Mouse (Mus musculus): ENCODE results near the gene Anapc2. TPM values are rescaled to one million over a fixed set of nuclear protein-coding genes. Genes with fewer than 3 reads are reported as not detected.

The Anapc2 gene
- total RNA-seq, 2 experiments from 2014 or later: 84.6 to 84.7 TPM

- no peak for TF ChIP-seq CTCF (conservative IDR thresholded peaks at IDR 0.05)
- no peak overlapping the region for H3K27ac ChIP-seq
- DNase-seq (ENCODE audit: low spot score in 2 of 2): no peak
- H3K4me3 ChIP-seq: no peak overlapping the region
Measured at GRCm38 (mm10) chr2:25231038-25231437, 41.2 kb upstream of the Anapc2 start.

GRCm38 (mm10) chr2:25233421-25233820, 38.9 kb upstream of the Anapc2 start:
- no peak for TF ChIP-seq CTCF (conservative IDR thresholded peaks at IDR 0.05)
- no peak for DNase-seq (ENCODE audit: low spot score in 2 of 2)
- Histone ChIP-seq H3K27ac (no peak overlapping the region), H3K4me3 (no peak overlapping the region)

- DNase-seq (ENCODE audit: low spot score in 2 of 2): no peak
- no peak for TF ChIP-seq CTCF (conservative IDR thresholded peaks at IDR 0.05)
- no peak within 1 kb of the TSS for H3K4me3 ChIP-seq
- no peak within 1 kb of the TSS for H3K27ac ChIP-seq
Measured at GRCm38 (mm10) chr2:25234050-25234449, 38.2 kb upstream of the Anapc2 start, which contains the start of gene Slc34a3. Gene Slc34a3, minus strand, starts transcription at chr2:25234364.

- DNase-seq (ENCODE audit: low spot score in 2 of 2): no peak
- TF ChIP-seq CTCF (conservative IDR thresholded peaks at IDR 0.05): no peak
- no peak overlapping the region for H3K4me3 ChIP-seq
- H3K27ac ChIP-seq: no peak overlapping the region
Measured at GRCm38 (mm10) chr2:25234551-25235220, 37.6 kb upstream of the Anapc2 start.

GRCm38 (mm10) chr2:25236614-25237013, 35.7 kb upstream of the Anapc2 start, which contains the start of gene Rnf224:
Gene Rnf224, minus strand, starts transcription at chr2:25236787.
- DNase-seq (ENCODE audit: low spot score in 2 of 2): no peak
- no peak for TF ChIP-seq CTCF (conservative IDR thresholded peaks at IDR 0.05)
- Histone ChIP-seq H3K4me3 (no peak within 1 kb of the TSS), H3K27ac (no peak within 1 kb of the TSS)

- Histone ChIP-seq H3K4me3 (no peak overlapping the region), H3K27ac (no peak overlapping the region)
- DNase-seq (ENCODE audit: low spot score in 2 of 2): no peak
- TF ChIP-seq CTCF (conservative IDR thresholded peaks at IDR 0.05): no peak
Measured at GRCm38 (mm10) chr2:25237522-25237921, 34.8 kb upstream of the Anapc2 start.

GRCm38 (mm10) chr2:25238106-25238505, 34.2 kb upstream of the Anapc2 start:
- DNase-seq (ENCODE audit: low spot score in 2 of 2): no peak
- no peak for TF ChIP-seq CTCF (conservative IDR thresholded peaks at IDR 0.05)
- Histone ChIP-seq H3K4me3 (no peak overlapping the region), H3K27ac (no peak overlapping the region)

- no peak overlapping the region for H3K27ac ChIP-seq
- TF ChIP-seq CTCF (conservative IDR thresholded peaks at IDR 0.05): no peak
- DNase-seq (ENCODE audit: low spot score in 2 of 2): no peak
- no peak overlapping the region for H3K4me3 ChIP-seq
Measured at GRCm38 (mm10) chr2:25239766-25240165, 32.5 kb upstream of the Anapc2 start.

GRCm38 (mm10) chr2:25240310-25240709, 32.0 kb upstream of the Anapc2 start:
- Histone ChIP-seq H3K27ac (peak overlapping the region; percentile 50), H3K4me3 (peak overlapping the region; percentile 70)
- TF ChIP-seq CTCF (conservative IDR thresholded peaks at IDR 0.05): no peak
- DNase-seq (ENCODE audit: low spot score in 2 of 2): no peak

GRCm38 (mm10) chr2:25240723-25241437, 31.4 kb upstream of the Anapc2 start:
- DNase-seq (ENCODE audit: low spot score in 2 of 2): peak; percentile 71 to 78
- Histone ChIP-seq H3K4me3 (peak overlapping the region; percentile 70), H3K27ac (peak overlapping the region; percentile 50)
- no peak for TF ChIP-seq CTCF (conservative IDR thresholded peaks at IDR 0.05)

- no peak for TF ChIP-seq CTCF (conservative IDR thresholded peaks at IDR 0.05)
- Histone ChIP-seq H3K27ac (no peak overlapping the region), H3K4me3 (peak overlapping the region; percentile 70)
- DNase-seq (ENCODE audit: low spot score in 2 of 2): no peak
Measured at GRCm38 (mm10) chr2:25241438-25241775, 30.9 kb upstream of the Anapc2 start.

- DNase-seq (ENCODE audit: low spot score in 2 of 2): no peak
- Histone ChIP-seq H3K4me3 (peak within 1 kb of the TSS; percentile 70), H3K27ac (peak within 1 kb of the TSS; percentile 93)
- no peak for TF ChIP-seq CTCF (conservative IDR thresholded peaks at IDR 0.05)
Measured at GRCm38 (mm10) chr2:25242101-25242506, 30.2 kb upstream of the Anapc2 start, which contains the start of the genes Rnf208 and Cysrt1. Gene Rnf208, plus strand, starts transcription at chr2:25242255. Gene Cysrt1, minus strand, starts transcription at chr2:25242452.

GRCm38 (mm10) chr2:25243342-25243741, 28.9 kb upstream of the Anapc2 start:
- Histone ChIP-seq H3K4me3 (peak overlapping the region; percentile 70), H3K27ac (peak overlapping the region; percentile 93; the same call in 1 of the 2 replicates)
- DNase-seq (ENCODE audit: low spot score in 2 of 2): no peak
- TF ChIP-seq CTCF (conservative IDR thresholded peaks at IDR 0.05): no peak

Measured in layer of hippocampus, adult 2 months (tissue).